Mouse (Mus musculus): Measurements from ENCODE around the gene Zgrf1. TPM values are rescaled to one million over a fixed set of nuclear protein-coding genes. Genes with fewer than 3 reads are reported as not detected.

Zgrf1 gene
- total RNA-seq, 2 experiments from 2014 or later = 2.7 to 3.2 TPM

DNA sequence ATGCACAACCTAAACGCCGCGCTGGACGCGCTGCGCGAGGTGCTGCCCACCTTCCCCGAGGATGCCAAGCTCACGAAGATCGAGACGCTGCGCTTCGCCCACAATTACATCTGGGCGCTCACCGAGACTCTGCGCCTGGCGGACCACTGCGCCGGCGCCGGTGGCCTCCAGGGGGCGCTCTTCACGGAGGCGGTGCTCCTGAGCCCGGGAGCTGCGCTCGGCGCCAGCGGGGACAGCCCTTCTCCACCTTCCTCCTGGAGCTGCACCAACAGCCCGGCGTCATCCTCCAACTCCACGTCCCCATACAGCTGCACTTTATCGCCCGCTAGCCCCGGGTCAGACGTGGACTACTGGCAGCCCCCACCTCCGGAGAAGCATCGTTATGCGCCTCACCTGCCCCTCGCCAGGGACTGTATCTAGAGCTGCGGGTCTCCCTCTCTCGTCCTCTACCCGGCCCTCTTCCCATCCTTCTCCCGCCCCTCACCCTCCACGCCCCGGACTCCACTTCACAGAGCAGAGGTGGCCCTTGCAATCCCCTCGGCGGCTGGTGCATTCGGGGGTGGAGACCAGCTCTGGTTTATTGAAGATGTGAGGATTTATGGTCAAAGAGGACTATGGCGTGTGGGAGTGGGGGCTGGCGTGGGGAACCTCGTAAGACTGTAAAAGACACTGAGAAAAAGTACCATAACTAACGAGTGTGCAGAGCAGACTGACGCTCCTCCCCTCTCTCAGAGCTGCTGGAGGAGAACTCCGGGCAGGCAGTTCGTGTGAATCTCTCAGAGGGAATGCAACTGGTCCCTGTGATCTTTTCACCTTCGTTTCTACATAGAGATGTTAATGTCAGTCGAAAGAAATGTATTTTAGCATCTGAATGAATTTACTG, 81.1 kb downstream of the Zgrf1 start:
- intact Hi-C loops (cut with DNase I) = loop anchor here (2.0 to 5.0 kb wide), 2 partner anchors 124 to 1583 kb away; no protein-coding TSS in a partner anchor
- peak; percentile 69 to 81 for DNase-seq

DNA sequence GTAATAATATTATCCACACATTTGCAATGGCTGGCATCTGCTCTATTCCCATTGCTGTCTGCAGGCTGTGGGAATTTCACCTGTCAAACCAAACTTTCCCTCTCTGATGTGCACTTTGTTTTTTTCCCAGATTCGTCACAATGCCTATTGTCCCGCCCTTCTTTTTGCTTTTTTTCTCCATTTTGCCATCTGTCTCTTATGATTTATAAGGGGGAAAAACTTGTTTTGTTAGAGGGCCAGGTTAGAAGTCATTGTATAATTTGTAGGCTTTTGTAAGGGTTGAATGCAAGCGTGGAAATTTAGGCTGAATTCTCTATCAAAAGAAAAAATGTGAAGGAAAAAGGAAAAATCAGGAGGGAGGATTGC, 81.7 kb downstream of the Zgrf1 start:
- intact Hi-C loops (cut with DNase I) = loop anchor here (2.0 to 5.0 kb wide), 2 partner anchors 124 to 1582 kb away; no protein-coding TSS in a partner anchor
- DNase-seq = no peak

DNA sequence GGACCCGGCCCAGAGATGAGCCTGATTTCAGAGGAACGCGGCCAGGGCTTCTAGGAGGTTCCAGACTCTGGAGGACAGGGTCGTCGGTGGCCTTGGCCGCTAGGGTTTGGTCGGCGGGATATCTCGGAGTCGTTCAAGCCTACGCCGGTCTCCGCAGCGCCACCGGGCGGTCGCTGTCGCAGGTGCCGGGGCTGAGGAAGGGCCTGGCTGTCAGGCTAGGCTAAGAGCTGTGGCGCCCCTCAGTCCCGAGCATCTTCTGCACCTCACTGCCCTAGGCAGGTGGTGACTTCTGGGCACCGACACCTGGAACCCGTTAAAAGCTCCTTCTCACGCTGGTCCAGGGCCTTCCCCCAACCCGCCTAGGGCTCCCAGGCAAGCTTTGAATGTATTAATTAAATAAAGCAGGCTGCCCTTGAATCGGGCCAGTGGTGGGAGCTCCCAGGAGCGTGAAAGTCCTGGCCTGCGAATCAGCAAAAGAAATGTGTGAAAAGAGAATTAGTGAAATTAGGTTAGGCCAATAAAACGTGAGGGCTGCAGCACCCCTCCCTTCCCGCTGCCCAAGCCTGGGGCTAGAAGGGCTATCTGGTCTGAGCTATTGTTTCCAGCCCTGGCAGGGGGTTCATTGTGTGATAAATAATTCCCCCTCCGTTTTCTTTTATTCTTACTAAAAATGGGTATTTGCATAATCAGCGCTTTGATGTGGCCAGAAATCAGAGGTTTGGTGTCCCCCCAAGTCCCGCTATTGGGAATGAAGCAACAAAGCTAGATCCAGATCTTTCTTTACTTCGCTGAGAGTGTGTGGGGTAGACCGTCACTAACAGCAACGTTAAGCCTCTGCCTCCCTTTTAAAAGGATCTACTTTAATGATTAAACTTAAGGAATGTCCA, 86.8 kb downstream of the Zgrf1 start:
- intact Hi-C loops (cut with DNase I) = no loop called here
- peak in 1 of 2 experiments; percentile 58 for DNase-seq

DNA sequence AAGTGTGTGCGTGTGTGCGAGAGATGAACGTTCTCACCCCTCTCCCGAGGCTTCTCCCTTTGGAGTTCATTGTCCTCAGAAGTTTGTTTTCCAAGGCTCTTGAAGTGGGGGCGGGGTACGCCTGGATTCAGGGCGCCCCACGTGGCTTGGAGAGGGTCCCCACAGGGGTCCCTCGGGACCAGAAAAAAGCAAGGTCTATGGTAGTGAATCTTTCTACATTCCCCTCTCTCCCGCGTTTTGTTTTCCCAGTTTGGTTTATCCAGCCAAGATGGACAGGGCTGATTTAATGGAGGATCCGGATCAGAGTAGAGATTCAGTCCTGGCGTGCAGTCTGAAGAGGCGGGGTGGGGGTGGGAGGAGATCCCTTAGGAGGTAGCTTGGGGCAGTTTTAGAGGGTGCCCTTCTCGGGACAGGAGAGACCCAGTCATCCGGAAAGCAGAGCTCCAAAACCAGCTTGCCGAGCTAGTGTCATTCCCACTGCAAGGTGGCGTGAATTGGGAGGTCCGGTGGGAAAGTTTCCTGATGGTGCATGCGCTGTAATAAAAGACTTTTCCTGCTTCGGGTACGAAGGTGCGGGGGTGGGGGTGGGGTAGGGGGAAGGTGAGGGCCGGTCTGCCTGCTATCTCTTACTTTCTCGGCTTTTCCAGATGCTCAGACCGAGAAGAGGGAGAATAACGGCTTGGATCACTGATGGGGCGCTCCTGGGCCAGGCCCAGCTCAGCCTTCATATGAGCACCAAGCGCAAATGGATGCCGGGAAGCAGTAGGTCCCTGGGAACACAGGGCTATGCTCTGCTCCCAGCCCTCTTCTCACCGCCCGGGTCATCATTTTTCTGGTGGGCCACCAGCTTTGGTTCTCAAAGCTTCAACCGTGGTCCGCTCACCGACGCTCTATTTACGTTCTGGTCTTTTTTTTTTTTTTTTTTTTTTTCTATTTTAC, 87.7 kb downstream of the Zgrf1 start:
- no peak for DNase-seq
- intact Hi-C loops (cut with DNase I) = no loop called here

DNA sequence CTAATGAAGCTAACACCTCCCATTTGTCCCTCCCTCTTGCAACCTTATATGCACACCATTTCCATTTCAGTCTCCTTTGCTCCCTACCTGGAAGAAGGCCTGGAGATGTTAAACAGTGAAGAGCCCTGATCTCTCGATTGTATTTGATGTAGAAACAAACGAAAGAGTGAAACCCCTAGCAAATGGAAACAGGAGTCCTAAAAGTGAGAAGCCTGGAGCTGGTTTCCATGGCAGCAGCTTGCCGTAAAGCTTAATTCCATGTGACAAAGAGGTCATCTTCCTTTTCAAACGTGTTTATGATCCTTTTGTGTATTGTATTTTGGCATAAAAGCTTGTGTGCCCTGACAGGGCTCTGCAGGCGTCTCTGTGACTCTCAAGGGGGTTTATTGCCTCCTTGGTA, 88.9 kb downstream of the Zgrf1 start:
- intact Hi-C loops (cut with DNase I) = no loop called here
- no peak for DNase-seq

DNA sequence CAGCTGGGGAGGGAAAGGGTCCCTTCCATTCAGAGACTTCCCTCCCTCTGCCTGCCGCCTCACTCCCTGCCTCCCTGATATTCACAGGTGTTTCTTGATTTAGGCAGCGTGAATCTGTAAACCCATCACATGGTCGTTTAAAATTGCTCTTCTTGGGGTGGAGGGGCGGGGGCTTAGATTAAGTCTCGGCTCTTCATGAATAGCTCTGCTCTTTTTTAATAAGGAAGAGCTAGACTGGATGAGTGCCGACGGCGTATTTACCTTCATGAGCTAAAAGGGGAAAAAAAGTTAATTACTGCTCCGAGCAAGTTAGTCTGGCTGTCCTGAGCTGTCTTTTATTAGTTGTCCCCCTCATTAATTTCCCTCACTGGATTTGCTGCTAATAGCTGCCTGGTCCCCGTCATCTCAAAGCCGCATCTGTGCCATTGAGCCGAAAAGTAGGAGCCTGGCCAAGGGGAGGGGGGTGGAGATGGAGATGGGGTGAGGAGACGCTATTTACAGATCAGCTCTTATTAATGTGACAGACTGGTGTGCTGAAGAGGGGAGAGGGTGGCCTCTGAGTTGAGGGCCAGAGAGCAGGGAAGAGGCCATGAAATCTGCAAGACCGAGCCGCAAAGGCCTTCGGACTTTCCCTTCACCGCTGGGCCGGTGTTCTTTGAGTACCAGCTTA, 93.0 kb downstream of the Zgrf1 start:
- intact Hi-C loops (cut with DNase I) = no loop called here
- no peak for DNase-seq

DNA sequence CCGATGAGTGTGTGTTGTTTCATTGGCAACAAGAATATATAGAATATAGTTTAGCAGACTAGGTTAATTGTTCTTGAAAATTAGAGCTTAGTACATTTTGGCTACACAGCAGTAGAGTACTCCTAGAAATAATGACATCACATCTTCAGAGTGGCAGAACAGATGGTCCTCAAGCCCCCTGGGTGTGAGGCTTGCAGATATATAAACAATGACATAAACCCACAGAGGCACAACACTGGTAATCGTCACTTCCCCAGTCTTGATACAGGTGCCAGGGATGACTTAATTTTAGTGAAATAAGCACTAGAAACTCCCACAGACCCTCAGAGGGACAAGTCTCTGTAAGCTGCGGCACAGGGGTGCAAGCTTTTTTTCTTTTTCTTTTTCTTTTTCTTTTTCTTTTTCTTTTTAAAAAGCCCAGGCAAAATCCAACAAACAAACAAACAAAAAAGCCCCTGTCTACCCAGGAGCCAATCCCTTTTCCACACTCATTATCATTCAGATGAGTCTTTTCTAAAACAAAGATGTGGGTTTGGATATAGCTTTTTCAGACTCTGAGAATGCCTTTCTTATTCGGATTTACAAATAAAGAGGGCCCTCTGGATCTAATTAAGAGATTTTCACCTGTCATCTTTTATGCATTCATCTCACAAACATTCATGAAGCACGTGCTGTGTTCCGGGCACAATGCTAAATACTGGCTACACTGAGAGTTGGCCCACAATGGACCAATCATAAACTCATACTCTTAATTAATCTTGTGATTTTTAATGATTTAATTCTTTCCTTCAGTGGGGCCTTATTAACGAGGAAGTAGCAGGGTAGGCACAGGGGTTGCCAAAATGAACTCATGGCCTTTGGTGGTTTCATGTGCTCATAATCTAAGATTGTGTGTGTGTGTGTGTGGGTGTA, 98.7 kb downstream of the Zgrf1 start:
- no peak for DNase-seq
- intact Hi-C loops (cut with DNase I) = no loop called here

DNA sequence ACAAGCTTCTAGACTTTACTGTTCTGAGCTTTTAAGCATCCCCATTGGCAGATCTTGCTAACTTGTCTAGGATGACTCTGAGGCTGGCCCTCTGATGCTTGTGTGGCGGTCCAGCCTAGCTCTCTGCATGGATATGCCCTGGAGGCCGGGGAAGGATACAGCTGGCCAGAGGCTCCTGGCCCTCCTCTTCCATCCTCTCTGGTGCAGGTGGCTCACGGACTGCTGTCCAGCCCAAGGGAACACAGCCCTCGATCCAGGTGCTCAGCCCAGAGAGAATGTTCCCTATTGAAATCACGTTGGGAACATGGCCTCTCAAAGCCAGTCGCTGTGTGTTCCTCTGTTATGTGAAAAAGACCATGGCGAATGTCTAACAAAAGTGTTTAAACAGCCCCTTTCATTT, 107.4 kb downstream of the Zgrf1 start:
- no peak for DNase-seq
- intact Hi-C loops (cut with DNase I) = no loop called here

DNA sequence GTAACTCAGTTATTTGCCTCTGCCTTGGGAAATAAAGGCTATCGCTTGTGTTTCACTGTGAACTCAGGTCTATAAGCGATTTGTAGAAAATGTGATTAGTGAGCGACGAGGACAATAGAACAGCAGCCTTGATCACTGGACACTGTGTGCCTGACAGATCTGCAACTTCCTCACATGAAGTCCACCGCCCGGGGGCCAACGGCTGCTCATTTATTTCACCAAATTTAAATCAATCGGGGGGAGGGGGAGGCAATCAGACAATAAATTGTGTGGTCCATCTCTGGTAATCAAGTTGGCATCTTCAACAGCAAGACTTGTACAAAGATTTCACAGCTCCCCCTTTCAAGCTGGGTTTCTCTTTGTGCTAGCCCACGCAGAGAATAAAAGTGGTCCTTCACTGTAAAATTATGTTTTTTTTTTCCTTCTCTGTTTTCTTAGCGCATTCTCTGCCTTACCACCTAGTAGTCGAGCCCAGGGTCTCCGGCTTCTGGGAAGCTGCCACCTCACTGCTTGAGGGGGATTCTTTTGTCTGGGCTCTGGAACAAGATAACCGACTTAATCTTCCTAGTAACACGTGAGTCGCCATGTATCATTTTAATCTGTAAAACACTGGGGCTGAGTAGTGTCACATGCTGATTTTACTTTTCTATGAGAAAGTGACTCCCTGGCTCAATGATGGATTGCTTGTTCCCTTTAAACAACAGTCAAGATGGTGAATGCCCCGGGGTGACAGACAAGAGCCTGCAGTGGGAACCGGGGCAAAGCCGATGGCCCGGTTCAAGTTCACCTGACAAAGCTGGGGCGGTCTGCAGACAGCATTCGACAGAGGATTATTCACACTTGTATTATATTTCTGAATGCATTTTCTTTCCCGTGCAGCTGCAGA, 108.6 kb downstream of the Zgrf1 start:
- intact Hi-C loops (cut with DNase I) = no loop called here
- DNase-seq = no peak

Small RNA genes within 50 kb of the gene (microRNA-seq; reads per million reads assigned to microRNA genes)
- 2.1 to 5.4 reads per million in 2 experiments for gene Mir302a
- gene Mir302b = 1.7 to 2.1 reads per million in 2 experiments
- 0.24 to 0.35 reads per million in 2 experiments for gene Mir302c
- 6.6 to 8.1 reads per million in 2 experiments for gene Mir302d
- gene Mir367 = 0 reads per million in 2 experiments

Other genes with a start within 250 kb of the Zgrf1 start
- 100 to 1,000 TPM; 289 to 290 TPM for gene Ank2, start 54.1 kb upstream of the Zgrf1 start, total RNA-seq (2021)
- gene Larp7, start 140 bp upstream of the Zgrf1 start, total RNA-seq (2021) = 10 to 100 TPM; 30.1 to 32.4 TPM
- gene Neurog2, start 79.6 kb downstream of the Zgrf1 start, total RNA-seq (2021) = not detected
- gene Alpk1, start 227.0 kb downstream of the Zgrf1 start, total RNA-seq (2021) = 1 to 10 TPM; 5.1 to 5.5 TPM
- gene Tifa, start 236.3 kb downstream of the Zgrf1 start, total RNA-seq (2021) = 1 to 10 TPM; 3.1 to 3.5 TPM

Measured in heart, postnatal 10 days (tissue).